Mouse (Mus musculus) heart, postnatal 25 days (tissue): ENCODE measurements around the gene Slc25a53. TPM values are rescaled to one million over a fixed set of nuclear protein-coding genes. Genes with fewer than 3 reads are reported as not detected.
"Not testable (repeated sequence)": the region's sequence is repeated elsewhere in the genome, so short reads cannot be mapped to it uniquely, and the experiment has no call there.

Experiments used
- DNase-seq: peaks from one replicate; pipeline ENCODE4 v3.0.0; 2022; ENCODE audit warnings: low spot score
- intact Hi-C: fragments of 180-260 bp; cut with DNase I; formaldehyde crosslinking; loops from one replicate; pipeline ENCODE4 v1.15.1; 2025
- total RNA-seq, 2 experiments: library from RNA; stranded (reverse); gene quantifications; 2 replicates each; pipeline ENCODE4 v1.2.3; 2021

Slc25a53 gene
- total RNA-seq, 2 experiments from 2014 or later, result 2.3 to 4.7 TPM

- DNase-seq, result no peak
- intact Hi-C loops, result no loop called here
Observed at GRCm38 (mm10) chrX:136976424-136977084, 61.5 kb downstream of the Slc25a53 start, which contains the start of the genes Tmsb15l and Tmsb15b1. Gene Tmsb15l (minus strand): TSS chrX:136976869. Gene Tmsb15b1 (minus strand): TSS chrX:136976874.

DNA sequence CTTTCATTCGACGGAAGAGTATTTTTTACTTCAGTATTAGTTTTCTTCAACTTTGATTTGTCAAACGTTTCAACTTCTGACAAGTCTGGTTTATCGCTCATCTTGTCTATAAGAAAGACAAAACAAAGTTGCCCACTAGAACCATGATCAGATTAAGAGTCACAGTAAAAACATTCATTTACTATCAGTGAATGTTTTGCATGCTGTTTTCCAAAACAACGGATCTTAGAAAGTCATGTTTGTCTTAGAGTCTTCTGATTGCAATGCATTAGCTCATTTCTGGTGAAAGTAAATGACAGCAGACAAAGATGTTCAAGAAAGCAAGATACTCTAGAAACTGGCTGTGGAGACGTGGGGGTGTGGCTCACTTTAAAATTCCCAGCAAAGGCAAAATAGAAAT lies 62.7 kb downstream of the Slc25a53 start, which contains the start of gene Tmsb15b2:
Gene Tmsb15b2 (minus strand): TSS at position 101 of the 400 bp plus-strand sequence.
- DNase-seq, intact Hi-C loops: not testable (repeated sequence)

GRCm38 (mm10) chrX:136959688-136960087 lies 78.4 kb downstream of the Slc25a53 start:
- intact Hi-C loops, result no loop called here

GRCm38 (mm10) chrX:136958300-136958699 lies 79.8 kb downstream of the Slc25a53 start:
- DNase-seq, intact Hi-C loops: not testable (repeated sequence)

More at GRCm38 (mm10) chrX:136959688-136960087, 78.4 kb downstream of the Slc25a53 start:
- DNase-seq, result no peak

- DNase-seq, intact Hi-C loops: not testable (repeated sequence)
Observed at GRCm38 (mm10) chrX:136957583-136958279, 80.4 kb downstream of the Slc25a53 start.

DNA sequence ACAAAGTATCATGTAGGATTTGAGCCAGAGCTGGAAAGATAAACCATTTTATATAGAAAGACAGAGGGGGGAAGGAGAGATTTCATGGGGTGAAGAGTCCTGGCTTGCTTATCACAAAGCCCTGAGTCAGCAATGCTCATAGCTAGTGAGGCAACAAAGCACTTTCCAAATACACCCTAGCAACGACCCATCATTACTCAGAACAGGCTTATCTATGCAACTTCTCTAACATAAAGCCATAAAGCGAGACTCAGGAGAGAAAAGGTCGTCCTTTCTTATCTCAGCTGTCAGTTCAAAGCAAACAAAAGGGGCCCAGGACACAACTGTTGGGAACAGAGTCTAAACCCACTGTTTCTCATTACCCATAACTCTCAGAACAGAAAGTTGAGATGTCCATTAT lies 100.1 kb downstream of the Slc25a53 start:
- DNase-seq, result no peak
- intact Hi-C loops, result no loop called here

Other genes starting within 250 kb of the Slc25a53 start
- 1 to 10 TPM; 3.0 to 3.6 TPM for gene Plp1, start 215.6 kb downstream of the Slc25a53 start, total RNA-seq
- gene Rab9b, start 169.5 kb downstream of the Slc25a53 start, total RNA-seq, result under 1 TPM; 0.08 to 0.20 TPM
- gene H2bfm, start 111.0 kb downstream of the Slc25a53 start, total RNA-seq, result not detected
- gene Tmsb15b2, start 62.8 kb downstream of the Slc25a53 start, total RNA-seq, result 1 to 10 TPM in 1 of 2 experiments, not detected in 1; 2.9 TPM
- gene Tmsb15l, start 61.4 kb downstream of the Slc25a53 start, total RNA-seq, result not detected
- 1 to 10 TPM in 1 of 2 experiments, not detected in 1; 1.2 TPM for gene Tmsb15b1, start 61.4 kb downstream of the Slc25a53 start, total RNA-seq
- not detected for gene Zcchc18, start 45.1 kb downstream of the Slc25a53 start, total RNA-seq
- gene Fam199x, start 11.3 kb upstream of the Slc25a53 start, total RNA-seq, result 1 to 10 TPM; 4.1 to 4.4 TPM
- not detected for gene Esx1, start 83.8 kb upstream of the Slc25a53 start, total RNA-seq